Mouse (Mus musculus): ENCODE measurements around the gene Pgc.

The Pgc gene

DNA sequence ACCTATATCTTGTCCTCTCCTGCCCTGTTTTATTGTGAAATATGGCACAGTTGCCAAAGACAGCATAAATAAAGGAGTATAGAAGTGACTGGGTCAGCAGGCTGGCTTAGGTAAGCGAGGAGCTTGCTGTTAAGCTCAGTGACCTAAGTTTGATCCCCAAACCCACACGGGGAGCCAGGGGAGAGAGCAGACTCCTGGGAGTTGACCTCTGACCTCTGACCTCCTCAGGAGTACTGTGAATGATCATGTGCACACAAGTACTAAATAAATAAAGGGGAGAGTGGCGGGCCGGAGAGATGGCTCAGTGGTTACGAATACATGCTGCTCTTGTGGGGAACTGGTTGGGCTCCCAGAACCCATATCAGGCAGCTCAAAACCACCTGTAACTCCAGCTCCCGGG lies 23.5 kb downstream of the Pgc start:
- DNase-seq (ENCODE audit: low spot score) = no peak

DNA sequence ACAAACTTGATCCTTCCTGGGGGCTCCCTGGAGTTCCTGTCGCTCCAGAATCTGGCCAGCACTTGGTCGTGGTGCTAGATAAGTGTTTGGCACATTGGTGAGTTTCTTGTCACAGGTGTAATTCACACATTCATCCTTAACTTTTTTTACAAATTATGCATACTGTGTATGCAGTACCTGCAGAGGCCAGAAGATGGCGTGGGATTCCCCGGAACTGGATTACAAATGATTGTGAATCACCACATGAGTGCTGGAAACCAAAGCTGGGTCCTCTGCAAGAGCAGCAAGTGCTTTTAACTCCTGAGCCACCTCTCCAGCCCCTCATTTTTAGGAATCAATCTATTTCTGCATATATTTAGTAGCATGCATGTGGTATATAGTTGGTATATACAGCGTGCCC lies 25.2 kb downstream of the Pgc start:
- no peak for DNase-seq (ENCODE audit: low spot score)

DNA sequence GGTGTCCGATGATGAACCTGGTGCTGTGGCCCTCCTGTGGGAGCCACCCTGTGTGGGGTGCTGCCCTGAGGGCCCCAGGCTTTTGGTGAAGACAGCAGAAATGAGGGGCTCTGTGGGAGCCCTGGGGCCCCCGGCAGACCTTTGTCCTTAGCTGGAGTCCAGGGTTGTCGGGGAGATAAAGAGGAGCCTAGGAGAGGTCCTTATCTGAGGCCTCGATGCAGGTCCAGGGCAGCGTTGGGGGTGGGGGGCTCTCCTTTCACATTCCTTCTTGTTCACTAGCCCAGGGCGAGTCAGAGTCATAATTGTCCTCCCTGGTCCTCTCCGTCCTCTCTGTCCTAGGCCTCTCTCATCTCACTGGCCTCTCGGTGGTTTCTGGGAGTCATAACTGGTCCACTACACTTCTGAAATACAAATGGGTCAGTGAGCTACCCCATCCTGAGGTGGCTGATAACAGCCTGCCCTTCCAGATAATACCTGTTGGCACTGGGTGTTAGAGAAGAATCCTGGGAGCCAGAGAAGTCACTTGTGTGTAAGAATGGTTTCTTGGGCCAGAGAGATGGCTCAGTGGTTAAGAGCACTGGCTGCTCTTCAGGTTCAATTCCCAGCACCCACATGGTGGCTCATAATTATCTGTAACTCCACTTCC lies 26.6 kb downstream of the Pgc start:
- DNase-seq (ENCODE audit: low spot score) = no peak

DNA sequence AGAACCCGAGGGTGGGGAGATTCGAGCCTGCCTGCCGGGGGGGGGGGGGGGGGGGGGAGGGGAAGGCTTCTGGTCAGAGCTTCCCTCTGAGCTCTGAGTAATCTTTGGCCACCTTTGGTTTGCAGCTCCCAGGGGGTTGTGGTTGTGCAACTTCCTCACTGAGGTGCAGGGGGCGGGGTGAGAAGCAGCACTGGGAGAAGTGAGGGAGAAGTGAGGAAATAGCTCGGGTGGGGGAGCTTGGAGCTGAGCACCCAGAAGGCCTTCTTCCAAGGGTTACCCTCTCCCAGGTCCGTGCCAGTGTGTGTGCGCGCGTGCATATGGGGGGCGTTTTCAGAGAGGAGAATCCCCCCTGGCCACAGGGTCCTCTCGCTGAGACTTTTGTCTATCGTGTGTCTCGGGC lies 27.6 kb downstream of the Pgc start:
- peak; percentile 37 for DNase-seq (ENCODE audit: low spot score)

DNA sequence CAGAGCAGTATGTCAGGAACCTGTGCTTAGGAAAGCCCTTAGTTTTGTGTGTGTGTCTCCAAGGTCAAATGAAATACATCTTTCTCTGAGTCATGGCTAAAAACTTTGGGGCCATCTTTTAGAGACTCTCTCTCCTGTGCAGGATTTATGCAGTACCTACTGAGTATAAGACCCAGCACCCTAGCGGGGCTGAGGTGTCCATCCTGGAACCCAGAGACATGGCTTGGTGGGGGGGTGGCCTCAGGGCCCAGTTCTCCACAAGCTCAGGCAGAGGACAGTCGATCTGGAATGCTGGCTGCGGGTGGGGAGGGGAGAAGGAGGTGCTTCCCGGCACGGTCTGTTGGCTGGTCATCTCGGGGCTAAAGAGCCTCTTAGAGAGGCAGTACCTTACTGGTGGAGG lies 29.7 kb downstream of the Pgc start:
- DNase-seq (ENCODE audit: low spot score) = no peak

DNA sequence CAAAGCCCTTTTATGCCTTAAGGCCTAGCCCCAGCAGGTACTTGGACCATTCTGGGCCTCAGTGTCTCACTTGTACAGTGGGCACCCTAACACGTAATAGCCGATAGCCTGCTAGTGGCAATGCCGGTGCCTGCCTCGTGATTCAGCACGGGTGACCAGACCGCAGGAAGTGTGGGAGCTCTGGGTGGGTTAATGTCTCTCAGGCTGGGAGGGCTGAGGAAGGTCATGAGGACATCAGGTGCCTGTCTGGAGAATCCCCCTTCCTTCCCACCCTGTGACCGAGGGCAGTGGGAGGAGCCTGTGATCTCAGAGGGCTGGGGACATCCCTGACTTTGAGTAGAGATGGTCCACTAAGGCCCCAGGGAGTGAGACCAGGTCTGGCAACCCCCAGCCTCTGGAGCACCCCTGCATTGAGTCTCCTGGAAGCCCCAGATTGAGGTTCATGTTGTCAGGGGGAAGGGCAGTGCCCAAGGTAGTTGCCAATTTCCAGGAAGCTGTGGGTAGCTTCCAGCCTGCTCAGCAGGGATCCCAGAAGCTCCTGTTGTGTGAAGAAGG lies 30.5 kb downstream of the Pgc start:
- DNase-seq (ENCODE audit: low spot score) = no peak

DNA sequence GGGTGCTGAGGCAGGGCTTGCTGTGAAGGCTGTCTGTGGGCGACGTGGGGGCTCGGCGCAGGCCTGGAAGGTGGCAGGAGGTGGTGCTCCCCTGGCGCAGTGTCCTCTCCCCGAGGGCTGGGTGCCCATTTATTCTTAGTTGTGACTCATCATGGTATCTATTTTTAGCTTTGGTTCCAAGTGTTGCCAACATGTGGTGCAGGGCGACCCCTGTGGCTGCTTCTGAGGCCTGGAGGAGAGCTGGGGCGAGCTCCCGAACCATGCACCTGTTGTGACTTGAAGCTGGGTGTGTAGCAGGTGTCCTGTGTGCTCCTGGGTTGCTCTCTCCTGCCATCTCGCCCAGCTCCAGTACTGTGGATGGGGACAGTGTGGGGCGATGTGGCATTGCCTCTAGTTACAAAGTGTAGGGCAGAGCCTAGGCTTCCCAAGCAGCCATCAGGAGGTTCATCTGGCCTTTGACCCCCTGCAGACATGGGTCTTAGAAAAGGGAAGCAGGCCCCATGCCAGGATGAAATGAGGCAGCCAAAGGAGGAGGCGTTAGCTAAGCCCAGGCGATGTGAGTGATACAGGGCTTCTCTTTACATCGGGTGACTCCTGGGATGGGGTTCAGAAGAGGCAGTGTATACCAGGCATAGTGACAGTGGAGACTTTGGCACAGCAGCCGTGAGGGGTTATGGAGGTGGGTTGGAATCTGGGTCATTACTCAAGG lies 33.2 kb downstream of the Pgc start:
- no peak for DNase-seq (ENCODE audit: low spot score)

DNA sequence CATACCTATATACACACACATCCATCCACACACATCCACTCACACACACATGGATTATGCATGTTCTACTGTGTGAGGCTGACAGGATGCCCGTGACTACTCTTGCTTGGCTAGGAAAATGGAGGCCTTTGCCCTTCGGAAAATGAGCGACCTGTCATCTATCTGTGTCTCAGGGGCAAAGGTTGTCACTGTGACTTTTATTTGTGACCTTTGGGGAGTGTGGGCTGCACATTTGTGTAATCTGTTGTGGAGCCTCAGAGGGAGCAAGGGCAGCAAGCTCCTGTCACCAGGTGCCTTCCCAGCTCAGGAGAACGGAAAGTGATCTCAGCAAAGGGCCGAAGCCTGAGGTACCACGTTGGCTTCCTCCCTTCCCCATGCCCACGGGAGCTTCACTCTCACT lies 35.4 kb downstream of the Pgc start:
- no peak for DNase-seq (ENCODE audit: low spot score)

DNA sequence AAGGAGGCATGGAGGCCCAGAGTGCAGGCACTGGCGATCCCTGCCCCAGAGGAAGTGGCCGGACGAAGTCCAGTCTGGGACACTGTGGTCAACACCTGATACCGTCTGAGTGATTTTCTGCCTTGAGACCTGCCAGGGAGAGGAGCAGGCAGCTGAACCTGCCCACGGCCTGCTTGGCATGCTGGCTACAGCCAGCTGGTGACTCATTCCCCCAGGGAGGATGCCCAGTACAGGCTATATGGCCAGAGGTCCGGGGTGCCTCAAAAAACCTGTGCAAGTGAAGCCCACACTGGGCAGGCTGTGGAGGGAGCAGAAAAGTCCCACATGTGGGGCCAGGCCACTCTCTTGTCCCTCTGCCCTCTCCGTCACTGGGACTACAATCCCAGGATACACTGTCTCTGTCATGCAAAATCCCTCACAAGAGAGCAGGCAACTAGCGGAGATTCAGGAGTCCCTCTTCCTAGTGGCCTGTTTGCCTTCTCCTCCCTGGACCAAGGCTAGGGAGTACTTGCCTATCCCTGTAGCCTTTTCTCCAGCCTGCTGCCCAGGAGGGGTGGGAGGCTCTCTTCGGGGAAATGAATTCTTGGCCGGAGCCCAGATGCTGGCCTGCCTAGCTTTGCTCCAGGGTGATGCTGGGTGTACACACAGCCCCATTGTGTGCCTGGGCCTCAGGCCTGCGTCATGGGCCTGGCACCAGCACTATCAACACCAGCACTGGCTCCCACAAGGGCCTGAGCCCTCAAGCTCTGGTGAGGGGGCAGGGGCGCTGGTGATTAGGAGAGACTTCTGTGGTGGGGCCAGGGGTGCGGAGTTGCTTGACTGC lies 36.1 kb downstream of the Pgc start:
- peak; percentile 72 for DNase-seq (ENCODE audit: low spot score)

DNA sequence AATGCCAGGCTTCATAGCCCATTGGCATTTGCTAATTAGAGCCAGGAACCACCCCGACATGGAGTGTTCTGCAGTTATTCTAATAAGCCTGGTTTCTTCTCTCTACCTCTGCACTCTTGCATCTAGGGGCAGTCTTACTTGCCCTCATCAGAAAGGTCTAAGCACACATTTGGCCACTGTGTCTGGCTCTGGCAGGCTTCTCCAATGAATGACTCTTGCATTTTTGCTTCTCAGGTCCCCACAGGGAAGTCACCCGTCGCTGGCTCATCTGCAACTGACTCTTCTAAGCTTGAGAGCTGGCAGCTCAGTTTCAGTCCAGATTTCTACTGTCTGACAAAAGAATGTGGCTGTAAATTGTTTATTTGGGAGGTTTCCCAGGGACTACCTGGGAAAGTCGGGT lies 39.3 kb downstream of the Pgc start:
- DNase-seq (ENCODE audit: low spot score) = no peak

DNA sequence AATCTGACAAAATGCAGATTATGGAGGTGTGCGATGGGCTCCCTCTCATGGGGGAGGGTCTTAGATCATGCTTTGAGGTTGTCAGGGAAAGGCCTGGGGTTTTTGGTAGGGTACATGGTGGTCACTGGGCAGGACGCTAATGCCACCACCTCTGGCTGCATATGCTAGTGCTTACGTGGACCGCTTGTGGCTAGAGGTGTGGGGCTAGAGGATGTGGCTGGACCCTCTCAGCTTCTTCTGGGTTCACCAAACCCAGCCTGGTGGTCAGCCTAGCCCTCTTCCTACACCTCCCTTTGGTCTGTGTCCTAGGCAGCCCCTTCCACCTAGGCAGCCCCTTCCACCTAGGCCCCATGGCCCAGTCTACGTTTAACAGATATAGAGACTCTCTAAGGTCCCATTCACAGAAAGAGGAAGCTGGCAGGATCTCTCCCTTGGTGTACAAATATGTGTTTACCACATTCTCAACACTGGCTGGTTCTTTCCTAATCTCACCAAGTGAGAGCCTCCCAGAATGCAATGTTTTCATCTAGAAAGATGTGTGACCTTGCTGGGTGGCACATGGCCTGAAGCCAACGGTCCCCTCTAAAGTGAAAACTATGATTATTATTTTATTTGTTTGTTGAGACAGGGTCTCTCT lies 39.9 kb downstream of the Pgc start:
- no peak for DNase-seq (ENCODE audit: low spot score)

DNA sequence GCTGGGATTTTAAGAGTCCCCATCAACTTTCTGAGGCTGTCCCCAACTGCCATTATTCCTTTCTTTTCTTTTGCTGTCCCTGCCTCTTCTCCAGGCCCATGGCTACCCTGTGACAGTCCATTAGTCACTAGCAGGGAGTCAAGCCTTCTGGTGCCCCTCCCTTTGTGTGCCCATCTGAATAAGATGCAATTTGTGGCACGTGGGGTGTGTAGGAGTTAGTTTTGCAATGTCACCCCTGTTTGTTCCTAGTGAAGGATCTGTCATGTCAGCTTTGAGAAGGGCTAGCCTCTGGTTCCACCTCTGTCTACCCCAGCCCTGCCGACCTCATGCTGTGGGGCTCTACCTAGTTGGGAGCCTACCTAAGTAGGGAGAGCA lies 40.4 kb downstream of the Pgc start:
- no peak for DNase-seq (ENCODE audit: low spot score)

DNA sequence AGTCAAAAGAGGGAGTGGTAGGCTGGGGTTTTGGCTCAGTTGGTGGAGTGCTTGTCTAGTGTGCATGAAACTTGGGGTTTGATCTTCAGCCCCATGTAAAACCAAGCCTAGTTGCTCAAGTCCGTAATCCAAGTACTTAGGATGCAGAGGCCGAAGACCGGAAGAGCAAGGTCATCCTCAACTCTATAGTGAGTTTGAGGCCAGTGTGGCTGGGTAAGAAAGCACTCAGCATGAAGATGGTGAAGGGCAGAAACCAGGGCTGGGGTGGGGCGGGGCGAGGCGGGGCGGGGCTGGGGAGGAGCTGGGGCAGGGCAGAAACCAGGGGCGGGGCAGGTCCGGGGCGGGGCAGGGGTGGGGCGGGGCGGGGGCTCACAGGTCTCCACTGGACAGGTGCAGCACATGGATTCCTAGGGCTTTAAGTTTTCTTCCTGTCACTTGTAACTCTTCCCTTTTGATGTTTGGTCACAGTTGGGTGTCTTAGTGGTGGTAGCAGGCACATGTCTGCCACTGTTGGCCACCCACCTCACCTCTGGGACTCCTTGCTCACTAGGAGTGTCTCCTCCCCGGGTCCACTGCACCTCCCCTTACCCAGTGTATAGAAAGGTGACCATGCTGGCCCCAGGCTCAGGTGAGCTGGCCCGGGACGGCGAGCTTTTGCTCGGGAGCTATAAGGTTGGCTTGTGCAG lies 41.0 kb downstream of the Pgc start:
- no peak for DNase-seq (ENCODE audit: low spot score)

DNA sequence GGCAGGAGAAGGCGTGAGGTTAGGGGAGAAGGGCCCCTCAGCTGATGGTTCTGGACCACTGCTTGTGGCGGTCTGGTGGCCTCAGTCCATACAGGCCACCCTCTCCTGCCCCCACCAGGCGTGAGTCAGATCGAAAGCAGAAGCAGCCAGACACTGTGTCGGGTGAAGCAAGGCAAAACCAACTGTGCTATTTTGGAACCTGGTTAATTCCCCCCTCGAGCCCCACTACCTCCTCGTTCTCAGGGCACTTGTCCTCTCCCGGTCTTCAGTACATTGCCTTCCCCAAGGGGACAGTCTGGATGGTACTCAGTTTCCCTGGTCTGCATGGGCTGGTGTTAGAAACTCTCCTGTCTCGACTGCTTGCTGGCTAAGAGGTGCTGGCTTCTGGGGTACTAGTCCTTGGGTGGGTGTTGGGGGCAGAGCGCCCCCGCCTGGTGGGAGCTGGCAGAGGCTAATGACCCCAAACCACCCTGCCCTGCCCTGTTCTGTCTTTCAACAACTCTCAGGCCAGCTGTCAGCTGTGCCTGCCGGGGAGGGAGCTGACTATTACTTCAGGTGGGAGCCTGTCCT lies 42.1 kb downstream of the Pgc start:
- no peak for DNase-seq (ENCODE audit: low spot score)

DNA sequence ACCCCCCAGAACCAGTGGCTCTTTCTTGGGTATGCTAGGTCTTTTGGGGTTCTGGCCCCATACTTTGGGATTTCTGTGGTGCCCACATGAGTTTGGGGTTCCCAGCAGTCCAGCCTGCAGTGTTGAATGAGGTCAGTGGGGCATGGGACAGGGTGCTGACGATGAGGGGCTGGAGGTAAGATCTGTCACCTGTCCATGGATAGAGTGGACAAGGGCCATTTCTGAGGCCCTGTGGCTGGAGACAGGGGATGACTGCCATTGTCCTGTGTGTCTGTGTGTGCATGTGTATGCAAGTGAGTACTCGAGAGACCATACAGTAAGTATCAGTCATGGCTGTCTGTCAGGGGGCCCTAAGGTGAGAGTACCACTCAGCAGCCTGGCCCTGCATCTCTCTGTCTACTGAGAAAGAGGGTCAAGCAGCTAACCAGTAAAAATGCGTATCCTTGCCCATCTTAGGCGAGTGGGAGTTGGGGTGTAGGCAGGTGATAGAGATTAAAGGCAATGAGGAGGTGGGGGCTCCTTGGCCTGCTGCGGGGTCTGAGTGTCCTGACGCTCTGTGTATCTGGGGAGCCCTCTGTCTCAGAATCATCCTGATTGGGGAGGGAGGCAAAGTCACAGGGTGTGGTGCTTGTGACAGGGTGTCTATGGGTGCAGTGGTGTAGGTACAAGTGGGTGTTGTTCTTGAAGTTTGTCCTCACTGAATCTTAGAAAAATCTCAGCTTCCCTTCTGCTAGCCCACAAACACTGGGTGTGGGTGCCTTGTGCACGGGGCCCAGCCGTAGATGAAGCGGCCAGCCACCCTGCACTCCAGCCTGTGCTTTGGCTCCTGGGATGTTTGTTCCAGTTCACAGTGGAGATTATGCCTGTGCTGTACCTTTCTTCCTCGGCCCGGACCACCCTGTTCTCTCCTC lies 43.0 kb downstream of the Pgc start:
- no peak for DNase-seq (ENCODE audit: low spot score)

DNA sequence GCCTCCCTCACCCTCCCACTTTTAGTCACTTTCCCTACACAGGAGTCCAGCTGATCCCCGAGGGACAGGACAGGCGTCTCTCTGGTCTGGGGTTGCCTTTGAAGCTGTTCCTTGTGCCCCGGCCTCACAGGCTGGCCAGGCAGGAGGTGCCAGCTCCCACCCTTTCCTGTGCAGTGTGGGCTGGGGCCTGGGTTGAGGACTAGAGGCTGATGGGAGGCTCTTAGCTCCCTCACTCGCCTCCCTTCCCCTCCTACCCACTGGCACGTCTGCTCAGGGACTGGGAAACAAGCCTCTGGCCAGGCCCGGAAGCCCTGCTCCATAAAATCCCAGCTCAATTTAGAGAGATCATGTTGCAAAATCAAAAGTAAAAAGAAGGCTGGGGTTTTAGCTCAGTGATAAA lies 47.0 kb downstream of the Pgc start:
- no peak for DNase-seq (ENCODE audit: low spot score)

DNA sequence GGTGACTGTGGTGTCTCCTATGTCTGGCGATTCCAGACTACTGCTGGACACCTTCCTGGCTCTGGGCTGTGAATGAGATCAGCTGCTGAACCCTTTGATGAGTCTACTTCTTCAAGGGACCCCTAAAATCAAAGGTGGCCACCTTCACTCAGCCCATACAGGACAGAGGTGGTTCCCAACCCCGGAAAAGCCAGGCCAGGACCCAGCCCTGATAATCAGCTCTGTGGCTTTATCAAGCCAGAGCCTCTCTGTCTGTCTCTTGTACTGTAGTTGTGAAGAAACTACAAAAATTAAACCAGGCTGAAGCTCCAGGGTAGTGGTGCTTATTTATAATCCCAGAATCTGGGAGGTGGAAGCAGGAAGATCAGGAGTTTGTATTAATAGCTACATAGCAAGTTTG lies 50.5 kb downstream of the Pgc start:
- DNase-seq (ENCODE audit: low spot score) = no peak

DNA sequence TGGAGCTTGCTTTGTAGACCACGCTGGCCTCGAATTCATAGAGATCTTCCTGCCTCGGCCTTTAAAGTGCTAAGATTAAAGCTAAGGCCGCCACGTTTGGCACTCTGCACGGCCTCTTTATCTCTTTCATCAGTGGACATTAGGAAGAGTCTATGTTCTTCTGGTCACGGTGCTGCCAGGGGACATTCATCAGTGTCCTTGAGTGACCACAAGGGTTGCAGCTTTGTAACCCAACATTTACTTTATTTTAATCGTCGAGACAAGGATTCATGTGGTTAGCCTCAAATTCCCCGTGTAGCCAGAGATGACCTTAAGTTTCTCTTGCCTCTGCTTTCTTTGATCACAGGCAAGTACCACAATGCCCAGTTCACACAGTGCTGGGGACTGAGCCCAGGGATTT lies 53.8 kb downstream of the Pgc start:
- no peak for DNase-seq (ENCODE audit: low spot score)

DNA sequence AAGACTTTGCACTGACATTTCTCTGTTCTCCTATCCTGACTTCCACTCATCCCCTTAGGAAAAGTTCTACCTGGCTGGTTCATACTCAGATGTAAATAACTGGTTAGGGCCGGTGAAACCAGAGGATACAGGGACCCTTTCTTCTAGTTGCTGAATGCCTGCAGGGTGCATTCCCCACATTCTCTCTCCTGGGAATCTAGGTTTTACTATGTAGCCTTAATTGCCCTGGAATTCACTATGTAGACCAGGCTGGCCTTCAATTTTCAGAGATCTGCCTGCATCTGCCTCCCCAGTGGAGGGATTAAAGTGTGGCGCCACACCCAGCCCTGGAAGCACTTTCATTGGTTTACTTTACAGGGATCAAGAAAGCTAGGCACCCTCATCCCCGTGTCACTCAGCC lies 55.8 kb downstream of the Pgc start:
- DNase-seq (ENCODE audit: low spot score) = no peak

DNA sequence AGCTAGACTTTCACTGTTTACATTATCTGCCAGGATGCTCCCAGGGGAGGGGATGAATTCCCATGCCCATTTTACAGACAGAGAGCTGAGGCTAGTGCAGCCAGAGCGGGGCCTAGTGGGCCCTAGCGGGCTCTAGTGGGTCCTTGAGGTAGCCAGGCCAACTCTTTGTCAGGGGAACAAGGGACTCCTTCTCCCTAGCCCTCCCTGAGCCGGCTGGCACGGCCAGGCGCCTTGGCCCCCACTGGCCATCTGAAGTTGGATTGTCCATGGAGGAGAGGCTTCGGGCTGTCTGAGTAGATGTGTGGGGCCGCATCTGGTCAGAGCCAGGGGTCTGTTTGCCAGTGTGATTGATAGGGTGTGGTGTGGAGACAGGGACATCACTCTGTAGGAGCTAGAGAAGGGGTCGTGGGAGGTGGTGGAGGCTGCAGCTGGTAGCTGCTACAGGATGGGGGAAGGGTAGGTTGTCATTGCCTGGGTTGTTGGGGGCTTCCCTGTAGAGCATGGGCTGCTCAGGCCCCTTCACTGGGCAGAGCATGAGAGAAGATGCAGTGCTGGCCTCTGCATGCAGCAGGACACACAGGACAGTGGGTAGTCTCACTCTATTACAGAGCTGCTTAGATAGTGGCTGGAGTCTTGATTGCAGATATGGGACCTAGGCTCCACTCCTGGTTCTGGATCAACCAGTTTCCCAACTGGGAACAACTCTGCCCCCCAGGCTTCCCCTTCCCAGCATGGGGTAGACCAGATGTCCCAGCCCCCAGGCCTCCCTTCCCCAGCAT lies 57.0 kb downstream of the Pgc start:
- no peak for DNase-seq (ENCODE audit: low spot score)

All from ovary, postnatal 36 days (tissue).